Mouse (Mus musculus) left cerebral cortex, postnatal 25 days (tissue): ENCODE results near the gene Hipk2. TPM values are rescaled to one million over a fixed set of nuclear protein-coding genes. Genes with fewer than 3 reads are reported as not detected.

Experiments
- DNase-seq, 2 experiments: peaks; one replicate each; pipeline ENCODE4 v3.0.0; 2022; ENCODE audit warnings: low spot score in 2 of 2, mixed read lengths in 1 of 2
- intact Hi-C: fragments of 180-260 bp; cut with DNase I; formaldehyde crosslinking; loops from one replicate; pipeline ENCODE4 v1.15.1; 2025
- total RNA-seq, 2 experiments: library from RNA; stranded (reverse); gene quantifications; 2 replicates each; pipeline ENCODE4 v1.2.3; 2021

The Hipk2 gene
- total RNA-seq, 2 experiments from 2014 or later = 48.8 to 59.7 TPM

- DNase-seq = no peak
- intact Hi-C loops = no loop called here
Observed at GRCm38 (mm10) chr6:38769627-38770026, 106.3 kb downstream of the Hipk2 start.

GRCm38 (mm10) chr6:38762588-38763265, 113.2 kb downstream of the Hipk2 start:
- no peak for DNase-seq
- intact Hi-C loops = no loop called here

DNA sequence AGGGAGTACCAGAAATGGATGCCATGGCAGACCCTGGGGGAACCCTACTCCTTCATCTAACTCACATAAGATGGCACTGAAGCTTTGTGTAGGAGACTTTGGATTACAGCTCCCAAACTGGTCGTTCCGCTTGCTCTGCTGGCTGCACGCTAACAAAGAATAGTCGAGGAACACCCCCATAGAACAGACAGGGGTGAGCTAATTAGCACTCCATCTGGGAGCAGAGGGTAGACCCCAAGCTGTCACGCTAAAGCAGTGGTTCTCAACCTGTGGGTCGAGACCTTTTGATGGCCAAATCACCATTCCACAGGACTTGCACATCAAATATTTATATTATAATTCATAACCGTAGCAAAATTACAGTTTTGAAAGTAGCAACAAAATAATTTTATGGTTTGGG, 114.0 kb downstream of the Hipk2 start:
- DNase-seq = no peak
- intact Hi-C loops = no loop called here

GRCm38 (mm10) chr6:38760911-38761706, 114.9 kb downstream of the Hipk2 start:
- DNase-seq = no peak

GRCm38 (mm10) chr6:38759922-38760620, 115.9 kb downstream of the Hipk2 start:
- DNase-seq = no peak
- intact Hi-C loops = no loop called here

More at GRCm38 (mm10) chr6:38760911-38761706, 114.9 kb downstream of the Hipk2 start:
- intact Hi-C loops = no loop called here

GRCm38 (mm10) chr6:38759186-38759585, 116.8 kb downstream of the Hipk2 start:
- intact Hi-C loops = no loop called here
- no peak for DNase-seq

- intact Hi-C loops = no loop called here
- DNase-seq = no peak
Observed at GRCm38 (mm10) chr6:38757597-38757996, 118.4 kb downstream of the Hipk2 start.

DNA sequence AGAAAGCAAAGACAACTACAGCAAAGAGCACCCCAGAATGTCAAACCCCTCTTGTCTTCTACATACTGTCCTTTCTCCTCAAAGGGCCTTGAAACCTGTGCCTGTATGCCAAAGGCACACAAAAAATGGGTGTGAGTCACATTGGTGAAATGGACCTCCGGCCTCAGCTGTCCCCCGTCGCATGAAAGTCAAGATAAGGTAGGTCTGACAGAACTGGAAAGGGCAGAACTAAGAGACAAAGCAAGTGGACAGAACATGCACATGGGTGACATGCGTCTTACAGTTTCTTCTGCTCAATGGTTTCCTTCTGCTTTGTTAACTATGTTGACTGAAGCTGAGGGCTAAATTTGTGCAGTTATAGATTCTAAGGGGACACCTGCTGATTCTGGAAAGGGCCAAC, 119.0 kb downstream of the Hipk2 start:
- no peak for DNase-seq
- intact Hi-C loops = no loop called here

GRCm38 (mm10) chr6:38755961-38756360, 120.0 kb downstream of the Hipk2 start:
- intact Hi-C loops = no loop called here
- no peak for DNase-seq

- no peak for DNase-seq
- intact Hi-C loops = no loop called here
Observed at GRCm38 (mm10) chr6:38755188-38755587, 120.8 kb downstream of the Hipk2 start.

- intact Hi-C loops = no loop called here
Observed at GRCm38 (mm10) chr6:38753729-38754128, 122.2 kb downstream of the Hipk2 start.

GRCm38 (mm10) chr6:38753025-38753424, 122.9 kb downstream of the Hipk2 start:
- intact Hi-C loops = no loop called here
- no peak for DNase-seq

More at GRCm38 (mm10) chr6:38753729-38754128, 122.2 kb downstream of the Hipk2 start:
- DNase-seq = no peak

DNA sequence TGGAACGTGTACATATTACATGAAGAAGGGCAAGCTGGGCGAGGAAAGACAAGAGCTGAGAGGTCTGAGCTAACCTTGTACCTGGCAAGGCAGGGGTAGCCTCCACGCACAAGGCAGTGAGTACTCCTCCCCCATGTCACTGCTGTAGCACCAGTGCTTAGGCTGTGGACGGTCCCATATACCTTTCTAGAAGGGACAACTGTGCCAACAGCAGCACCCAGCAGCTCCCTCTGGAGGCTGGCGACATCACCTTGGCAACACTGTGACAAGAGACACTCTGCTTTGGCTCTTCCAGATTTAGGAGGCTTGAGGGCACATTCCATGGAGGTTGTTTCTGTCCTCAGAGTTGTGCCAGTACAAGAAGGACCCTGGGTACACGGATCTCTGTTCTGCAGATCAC, 123.5 kb downstream of the Hipk2 start:
- DNase-seq = no peak
- intact Hi-C loops = no loop called here

DNA sequence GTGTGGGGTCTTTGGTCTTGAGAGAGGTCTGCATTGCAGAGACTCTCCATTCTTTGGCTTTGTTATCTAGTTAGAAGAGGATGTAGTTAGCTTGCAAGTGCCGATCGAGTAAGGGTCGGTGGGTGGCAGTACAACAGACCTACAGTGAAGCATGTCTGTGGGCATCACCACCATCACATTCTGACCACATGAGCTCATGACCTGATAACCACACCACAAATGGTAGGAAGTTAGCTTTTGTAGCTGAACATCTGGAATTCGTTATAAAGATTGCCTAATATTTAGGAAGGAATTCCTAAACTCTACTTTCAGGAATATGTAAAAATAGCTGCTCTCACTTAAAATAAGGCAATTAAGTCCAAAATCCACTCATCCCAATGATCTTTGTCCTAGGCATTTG, 127.9 kb downstream of the Hipk2 start:
- no peak for DNase-seq

GRCm38 (mm10) chr6:38743351-38743750, 132.6 kb downstream of the Hipk2 start:
- intact Hi-C loops = no loop called here
- DNase-seq = no peak

More for the DNA sequence above, 127.9 kb downstream of the Hipk2 start:
- intact Hi-C loops = no loop called here

GRCm38 (mm10) chr6:38742441-38742840, 133.5 kb downstream of the Hipk2 start:
- DNase-seq = no peak
- intact Hi-C loops = no loop called here

DNA sequence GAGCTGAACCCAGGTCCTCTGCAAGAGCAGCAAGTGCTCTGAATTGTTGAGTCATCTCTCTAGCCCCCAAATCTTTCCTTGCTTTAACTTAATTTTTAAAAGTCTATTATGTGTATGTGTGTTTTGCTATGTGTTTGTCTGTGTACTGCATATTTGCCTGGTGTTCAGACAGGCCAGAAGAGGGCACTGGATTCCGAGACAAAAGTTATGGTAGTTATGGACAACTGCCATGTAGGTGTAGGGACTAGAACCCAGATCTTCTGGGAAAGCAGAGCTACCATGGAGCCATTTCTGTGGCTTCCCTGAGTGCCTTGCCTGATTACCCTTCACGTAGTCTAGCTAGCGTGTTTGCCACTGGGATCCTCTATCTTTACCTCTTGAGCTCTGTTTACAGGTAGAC, 134.9 kb downstream of the Hipk2 start:
- intact Hi-C loops = no loop called here
- no peak for DNase-seq

GRCm38 (mm10) chr6:38739266-38739665, 136.7 kb downstream of the Hipk2 start:
- intact Hi-C loops = loop anchor here (10.0 kb wide), 1 partner anchor 136 kb away; the partner anchor contains the start of genes Hipk2 and Tbxas1
- DNase-seq = no peak

- intact Hi-C loops = loop anchor here (2.0 to 10.0 kb wide), 2 partner anchors 137 to 329 kb away; partner anchors contain the start of genes Hipk2 and Tbxas1
- no peak for DNase-seq
Observed at GRCm38 (mm10) chr6:38737763-38738162, 138.2 kb downstream of the Hipk2 start.

- intact Hi-C loops = loop anchor here (1.0 to 10.0 kb wide), 3 partner anchors 139 to 331 kb away; partner anchors contain the start of genes Hipk2 and Tbxas1
- peak; percentile 73 to 84 for DNase-seq
Observed at GRCm38 (mm10) chr6:38736240-38736639, 139.7 kb downstream of the Hipk2 start.
